Mouse (Mus musculus) stomach, embryonic 16.5 days (tissue): ENCODE measurements at regions not wholly inside any gene's neighbourhood (a gene's known extent, or its start where the extent isn't known, plus 50 kb on each side); places are given as distances from the start of the nearest gene placed in this dataset.

Experiments
- ATAC-seq: fragments of 200-750 bp; cut with Nextera tagmentation; 2 replicates; pipeline ENCODE4 v1.8.0; 2017; ENCODE audit warnings: moderate number of reproducible peaks, moderate TSS enrichment; ENCODE audit not compliant: insufficient read depth, low FRiP score
- H3K27ac ChIP-seq: fragments of 300-500 bp; sonication (generic); 2 replicates; pipeline ENCODE4 v1.5.1; 2014; ENCODE audit warnings: low read length
- H3K27me3 ChIP-seq: fragments of 300-500 bp; sonication (generic); 2 replicates; pipeline ENCODE4 v1.6.1; 2014; ENCODE audit warnings: low read length, control low read depth, mixed read lengths; ENCODE audit not compliant: control insufficient read depth, insufficient read depth
- H3K36me3 ChIP-seq: fragments of 300-500 bp; sonication (generic); 2 replicates; pipeline ENCODE4 v1.6.1; 2014; ENCODE audit warnings: low read length; ENCODE audit not compliant: control insufficient read depth, insufficient read depth
- H3K4me1 ChIP-seq: fragments of 300-500 bp; sonication (generic); 2 replicates; pipeline ENCODE4 v1.6.1; 2014; ENCODE audit warnings: low read length, control low read depth, mixed read lengths; ENCODE audit not compliant: control insufficient read depth, insufficient read depth
- H3K4me2 ChIP-seq: fragments of 300-500 bp; sonication (generic); 2 replicates; pipeline ENCODE4 v1.6.1; 2014; ENCODE audit warnings: low read depth, low read length, mixed read lengths
- H3K4me3 ChIP-seq: fragments of 300-500 bp; sonication (generic); replicated peaks from 2 replicates; pipeline ENCODE4 v1.5.1; 2014; ENCODE audit warnings: mild to moderate bottlenecking, low read length
- H3K9ac ChIP-seq: fragments of 300-500 bp; sonication (generic); 2 replicates; pipeline ENCODE4 v1.6.1; 2014; ENCODE audit warnings: low read length
- H3K9me3 ChIP-seq: fragments of 300-500 bp; sonication (generic); replicated peaks from 2 replicates; pipeline ENCODE4 v1.6.1; 2016; ENCODE audit warnings: low read length, control low read depth; ENCODE audit not compliant: control insufficient read depth
- WGBS: fragments of 180-500 bp; shearing (Covaris S2); extraction: QIAGEN DNeasy Blood & Tissue Kit; methylation state at CpG from one replicate; pipeline ENCODE4 v1.1.7; 2014; 5-methylcytosine and 5-hydroxymethylcytosine counted together

DNA sequence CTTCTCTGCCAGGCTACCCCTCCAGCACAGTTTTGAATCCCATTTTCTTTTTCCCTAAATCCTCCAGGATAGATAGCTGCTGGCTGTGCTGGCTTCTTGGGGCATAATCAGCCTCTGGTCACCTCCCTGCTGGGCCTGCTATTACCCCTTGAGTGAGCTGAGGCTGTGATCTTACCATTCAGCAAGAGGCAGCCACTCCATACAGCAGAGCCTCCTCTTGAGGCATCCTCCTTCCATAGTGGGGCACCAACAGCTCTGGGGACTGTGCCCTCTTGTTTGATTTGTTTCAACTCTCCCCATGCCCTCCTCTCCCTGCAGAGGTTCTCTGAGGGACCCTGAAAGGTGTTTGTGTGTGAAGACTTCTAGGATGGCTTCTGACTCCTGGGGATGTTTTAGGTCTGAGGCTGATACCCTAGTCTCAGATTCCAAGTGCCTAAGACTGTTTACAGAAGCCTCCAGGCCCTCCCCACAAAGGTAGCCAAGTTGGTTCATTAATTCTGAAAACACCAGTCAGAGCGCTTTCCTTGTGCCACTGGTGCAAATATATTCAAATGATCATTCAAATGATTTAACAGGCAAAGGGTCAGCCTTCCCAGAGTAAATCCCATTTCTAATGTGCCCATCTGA is 343.9 kb downstream of the Eipr1 start:
- no peaks in the 10 kb centered on the region for H3K27me3 ChIP-seq
- WGBS = 33% methylated on average over 1 of the region's 1 CpGs
- H3K27ac ChIP-seq = no peak overlapping the region
- no peak overlapping the region for H3K4me3 ChIP-seq
- H3K4me1 ChIP-seq = 0 out of 2 replicates have a peak, but pooled peaks cover 6% of the 10 kb centered on the region
- H3K4me2 ChIP-seq = no peak overlapping the region
- no peak overlapping the region for H3K9ac ChIP-seq
- no peaks in the 10 kb centered on the region for H3K9me3 ChIP-seq
- no peak for ATAC-seq
- H3K36me3 ChIP-seq = no peaks in the 10 kb centered on the region

- WGBS = 10% methylated on average over 16 of the region's 16 CpGs
- no peak overlapping the region for H3K27ac ChIP-seq
- no peaks in the 10 kb centered on the region for H3K27me3 ChIP-seq
- H3K9me3 ChIP-seq = no peaks in the 10 kb centered on the region
- H3K36me3 ChIP-seq = no peaks in the 10 kb centered on the region
- no peak overlapping the region for H3K4me3 ChIP-seq
- 0 out of 2 replicates have a peak, but pooled peaks cover 6% of the 10 kb centered on the region for H3K4me1 ChIP-seq
- peak overlapping the region; percentile 20; the same call in 1 of the 2 replicates for H3K4me2 ChIP-seq
- H3K9ac ChIP-seq = no peak overlapping the region
- ATAC-seq = no peak
Observed at GRCm38 (mm10) chr12:29096033-29096913, 344.7 kb downstream of the Eipr1 start.

- Histone ChIP-seq H3K4me2 (no peak overlapping the region), H3K9me3 (no peaks in the 10 kb centered on the region), H3K9ac (no peak overlapping the region), H3K27me3 (no peaks in the 10 kb centered on the region), H3K4me3 (no peak overlapping the region), H3K27ac (no peak overlapping the region), H3K4me1 (0 out of 2 replicates have a peak, but pooled peaks cover 6% of the 10 kb centered on the region), H3K36me3 (no peaks in the 10 kb centered on the region)
- no peak for ATAC-seq
- 53% methylated on average over 3 of the region's 3 CpGs for WGBS
Observed at GRCm38 (mm10) chr12:29100042-29100570, 348.5 kb downstream of the Eipr1 start.

DNA sequence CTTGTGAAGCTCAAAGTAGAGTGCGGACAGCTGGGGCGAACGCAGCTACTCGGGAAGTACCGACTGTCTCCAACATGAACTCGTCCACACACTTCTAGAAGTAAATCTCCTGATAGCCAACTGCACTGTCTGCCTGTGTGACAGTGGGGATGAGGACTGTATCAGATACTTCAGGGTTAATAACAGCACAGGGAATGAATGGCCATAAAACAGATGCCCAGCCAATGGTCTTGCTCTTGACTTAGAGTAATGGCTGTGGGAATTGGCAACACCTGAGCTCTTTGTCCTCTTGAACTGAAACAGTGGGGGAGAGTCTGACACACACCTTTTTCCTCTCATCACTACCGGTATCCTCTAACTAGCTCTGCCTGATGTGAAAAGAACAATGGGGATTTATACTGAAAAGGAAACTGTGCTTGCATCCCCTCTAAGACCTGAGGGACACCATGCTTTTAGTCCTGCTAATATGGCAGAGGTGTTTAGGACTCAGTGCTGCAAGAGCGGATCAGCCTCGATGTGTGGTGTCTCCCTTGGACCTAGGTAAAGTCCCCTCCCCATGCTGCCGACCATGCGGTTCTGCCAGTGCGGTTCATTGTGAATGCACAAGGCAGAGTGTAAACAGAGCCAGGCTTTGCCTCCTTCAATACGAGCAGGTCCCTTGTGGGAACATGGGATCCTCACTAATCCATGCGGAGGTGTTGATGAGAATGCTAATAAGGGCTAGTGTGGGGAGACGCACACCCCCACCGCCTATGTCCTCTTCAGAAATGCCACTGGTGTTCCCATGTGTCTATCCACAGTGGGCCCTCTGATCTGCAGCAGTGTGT is 355.5 kb downstream of the Eipr1 start:
- no peaks in the 10 kb centered on the region for H3K9me3 ChIP-seq
- H3K4me2 ChIP-seq = no peak overlapping the region
- H3K4me1 ChIP-seq = no peaks in the 10 kb centered on the region
- no peak overlapping the region for H3K9ac ChIP-seq
- H3K27me3 ChIP-seq = no peaks in the 10 kb centered on the region
- H3K27ac ChIP-seq = no peak overlapping the region
- H3K36me3 ChIP-seq = no peaks in the 10 kb centered on the region
- H3K4me3 ChIP-seq = no peak overlapping the region
- 68% methylated on average over 16 of the region's 16 CpGs for WGBS
- ATAC-seq = no peak

DNA sequence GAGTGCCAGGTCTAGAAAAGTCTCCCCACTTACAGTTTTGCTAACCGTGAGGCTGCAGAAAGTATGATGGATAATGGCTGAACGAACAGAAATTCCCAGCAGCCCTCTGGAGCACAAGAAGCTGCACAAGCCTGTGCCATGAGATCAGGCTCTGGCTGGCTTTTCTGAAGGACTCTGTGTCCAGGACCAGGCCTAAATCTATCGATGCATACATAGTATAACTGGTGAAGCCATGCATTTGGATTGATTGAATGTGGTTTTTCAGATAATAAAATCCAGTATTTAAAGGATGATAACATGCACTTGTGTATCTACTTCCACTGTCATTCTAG is 356.1 kb downstream of the Eipr1 start:
- H3K27me3 ChIP-seq = no peaks in the 10 kb centered on the region
- WGBS = 67% methylated on average over 3 of the region's 3 CpGs
- no peaks in the 10 kb centered on the region for H3K36me3 ChIP-seq
- no peak for ATAC-seq
- no peaks in the 10 kb centered on the region for H3K4me1 ChIP-seq
- no peak overlapping the region for H3K9ac ChIP-seq
- H3K27ac ChIP-seq = no peak overlapping the region
- H3K4me3 ChIP-seq = no peak overlapping the region
- no peaks in the 10 kb centered on the region for H3K9me3 ChIP-seq
- H3K4me2 ChIP-seq = no peak overlapping the region

- Histone ChIP-seq H3K9me3 (no peaks in the 10 kb centered on the region), H3K4me2 (no peak overlapping the region), H3K36me3 (no peaks in the 10 kb centered on the region), H3K27ac (no peak overlapping the region), H3K4me1 (no peaks in the 10 kb centered on the region), H3K27me3 (no peaks in the 10 kb centered on the region), H3K4me3 (no peak overlapping the region), H3K9ac (no peak overlapping the region)
- ATAC-seq = no peak
- 54% methylated on average over 2 of the region's 2 CpGs for WGBS
Observed at GRCm38 (mm10) chr12:29118336-29118735, 366.7 kb downstream of the Eipr1 start.

DNA sequence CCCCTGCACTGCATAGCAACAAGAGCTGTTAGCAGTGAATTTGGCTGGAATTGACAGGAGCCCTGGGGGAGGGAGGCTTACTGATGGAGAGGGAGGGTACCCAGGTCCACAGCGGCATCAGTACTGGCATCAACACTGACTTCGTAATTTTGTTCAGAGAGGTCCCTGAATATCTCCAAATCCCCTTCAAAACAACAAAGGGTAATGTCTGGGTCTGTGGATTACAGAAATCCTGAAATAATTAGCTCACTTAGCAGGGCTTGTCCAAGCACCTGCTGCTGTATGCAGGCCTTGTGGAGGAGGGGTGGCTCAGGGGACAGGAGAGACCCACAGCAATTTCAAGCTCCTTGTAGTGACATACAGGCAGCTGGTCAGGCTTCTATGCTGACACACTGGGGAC is 369.6 kb downstream of the Eipr1 start:
- ATAC-seq = no peak

DNA sequence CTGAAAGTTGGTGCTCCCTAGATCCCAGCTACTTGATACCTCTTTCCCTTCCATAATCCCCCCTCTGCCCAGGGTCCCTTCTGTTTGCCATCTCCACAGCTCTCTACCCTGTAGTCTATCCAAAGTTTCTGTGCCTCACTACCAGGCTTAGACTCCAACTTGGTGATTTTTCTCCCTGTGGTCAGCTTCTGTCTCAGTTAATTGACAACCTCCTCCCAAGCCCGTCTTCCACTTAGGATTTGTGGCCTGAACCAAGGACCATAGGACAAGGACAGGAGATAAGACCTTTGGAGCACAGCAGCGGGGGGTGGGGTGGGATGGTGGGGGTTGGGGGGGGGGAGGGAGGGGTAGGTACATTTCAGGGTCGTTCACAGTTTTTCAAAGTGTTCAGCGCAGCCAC is 371.3 kb downstream of the Eipr1 start:
- ATAC-seq = no peak
- Histone ChIP-seq H3K27me3 (no peaks in the 10 kb centered on the region), H3K36me3 (no peaks in the 10 kb centered on the region), H3K9ac (no peak overlapping the region), H3K4me2 (no peak overlapping the region), H3K4me1 (no peaks in the 10 kb centered on the region), H3K4me3 (no peak overlapping the region), H3K9me3 (no peaks in the 10 kb centered on the region), H3K27ac (no peak overlapping the region)
- WGBS = 61% methylated on average over 4 of the region's 4 CpGs

More for the DNA sequence above, 369.6 kb downstream of the Eipr1 start:
- no peak overlapping the region for H3K27ac ChIP-seq
- no peak overlapping the region for H3K4me3 ChIP-seq
- H3K4me1 ChIP-seq = no peaks in the 10 kb centered on the region
- H3K9me3 ChIP-seq = no peaks in the 10 kb centered on the region
- H3K4me2 ChIP-seq = no peak overlapping the region
- H3K27me3 ChIP-seq = no peaks in the 10 kb centered on the region
- no peaks in the 10 kb centered on the region for H3K36me3 ChIP-seq
- no peak overlapping the region for H3K9ac ChIP-seq
- 74% methylated on average over 2 of the region's 2 CpGs for WGBS
